Comparison of ENCODE assay signal across 8 mouse cellular contexts in genomic region chr1:89860017-89860730, GRCm38 (mm10).
A peak's percentile ranks its signal among the peaks of the same experiment; 100 is the strongest.
DNase-seq lines count a peak whose midpoint lies in the region; ATAC-seq lines count a peak whose summit lies in the region.

No protein-coding gene starts in this region.

- H3K9me3 ChIP-seq in heart, embryonic 11.5 days (replicated peaks; ENCODE audit: control insufficient read depth, low read length) = no peaks in the 10 kb centered on the region
- no peaks in the 10 kb centered on the region for H3K9me3 ChIP-seq in limb, embryonic 11.5 days (ENCODE audit: control insufficient read depth, low read length)

- H3K4me1 ChIP-seq in heart, embryonic 11.5 days (ENCODE audit: control insufficient read depth, insufficient read depth, low read length) = no peaks in the 10 kb centered on the region
- H3K4me1 ChIP-seq in limb, embryonic 11.5 days (ENCODE audit: control insufficient read depth, insufficient read depth, low read length) = peaks cover 21% of the 10 kb centered on the region

- no peak overlapping the region for H3K27ac ChIP-seq in heart, embryonic 11.5 days (ENCODE audit: low read depth, low read length)
- H3K27ac ChIP-seq in limb, embryonic 11.5 days (replicated peaks; ENCODE audit: low read depth, low read length) = peak overlapping the region; percentile 48; the same call in 1 of the 2 replicates

- no peak for ATAC-seq in heart, embryonic 11.5 days (replicated peaks; ENCODE audit: insufficient number of reproducible peaks, low FRiP score, low TSS enrichment)
- 0 out of 2 replicates have a peak, but pooled peaks have one; percentile 49 for ATAC-seq in limb, embryonic 11.5 days (ENCODE audit: insufficient number of reproducible peaks, low FRiP score, low TSS enrichment, low read depth)

- H3K9ac ChIP-seq in heart, embryonic 11.5 days (ENCODE audit: low read depth, low read length) = no peak overlapping the region
- H3K9ac ChIP-seq in limb, embryonic 11.5 days (ENCODE audit: low read length) = no peak overlapping the region

- no peaks in the 10 kb centered on the region for H3K27me3 ChIP-seq in heart, embryonic 11.5 days (ENCODE audit: control insufficient read depth, insufficient read depth, low read length)
- H3K27me3 ChIP-seq in limb, embryonic 11.5 days (ENCODE audit: control insufficient read depth, insufficient read depth, low read length) = 0 out of 2 replicates have a peak, but pooled peaks cover 2% of the 10 kb centered on the region

- WGBS in heart, embryonic 11.5 days (ENCODE audit: insufficient replicate concordance) = 65% methylated on average over 2 of the region's 2 CpGs
- 41% methylated on average over 2 of the region's 2 CpGs for WGBS in limb, embryonic 11.5 days

- H3K36me3 ChIP-seq in heart, embryonic 11.5 days (ENCODE audit: control insufficient read depth, insufficient read depth, low read length) = no peaks in the 10 kb centered on the region
- no peaks in the 10 kb centered on the region for H3K36me3 ChIP-seq in limb, embryonic 11.5 days (ENCODE audit: control insufficient read depth, insufficient read depth, low read length)

- H3K4me2 ChIP-seq in heart, embryonic 11.5 days = no peak overlapping the region
- no peak overlapping the region for H3K4me2 ChIP-seq in limb, embryonic 11.5 days (ENCODE audit: low read depth, severe bottlenecking)

- peak; percentile 84 to 85 for DNase-seq in heart, adult 18-20 months
- peak; percentile 41 for DNase-seq in cerebellum, adult 11 months
- peak; percentile 71 for DNase-seq in gastrocnemius, postnatal 25 days
- DNase-seq in limb, embryonic 11.5 days (ENCODE audit: low spot score) = peak; percentile 56
- no peak for DNase-seq in testis, postnatal 14 days (ENCODE audit: low spot score)
- no peak for DNase-seq in natural killer cell, adult 2 months (ENCODE audit: low spot score in 2 of 2)
- no peak for DNase-seq in urinary bladder, postnatal 4 days (ENCODE audit: low spot score in 2 of 2)

- no peak overlapping the region for H3K4me3 ChIP-seq in heart, embryonic 11.5 days (ENCODE audit: low read depth, low read length)
- no peak overlapping the region for H3K4me3 ChIP-seq in limb, embryonic 11.5 days (ENCODE audit: low read depth, low read length)

Comparison
In these comparisons a context has a peak if more than half of its experiments do, and no peak if none do; other contexts are left out.
1. DNase-seq: peak in heart, adult 18-20 months (2 of 2), cerebellum, adult 11 months (single experiment), gastrocnemius, postnatal 25 days (single experiment) and limb, embryonic 11.5 days (single experiment); none in testis, postnatal 14 days (single experiment), natural killer cell, adult 2 months (0 of 2) and urinary bladder, postnatal 4 days (0 of 2).